Mouse (Mus musculus): Measurements from ENCODE around the gene Wdr19. TPM values are rescaled to one million over a fixed set of nuclear protein-coding genes. Genes with fewer than 3 reads are reported as not detected.

The Wdr19 gene
- total RNA-seq (2015) (1.4 and 1.8 TPM in 2 replicates), total RNA-seq (2017) (1.7 and 5.0 TPM in 2 replicates)

GRCm38 (mm10) chr5:65199346-65200128 is at the start of gene Wdr19:
TSS of gene Wdr19 (plus strand) at chr5:65199696.
- peak; percentile 100 for ATAC-seq (replicated peaks; ENCODE audit: poor library complexity)

- ATAC-seq (replicated peaks; ENCODE audit: poor library complexity) = no peak
Observed at GRCm38 (mm10) chr5:65149706-65150105, 49.8 kb upstream of the Wdr19 start.

GRCm38 (mm10) chr5:65150376-65150955 is 49.0 kb upstream of the Wdr19 start:
- ATAC-seq (replicated peaks; ENCODE audit: poor library complexity) = no peak

- ATAC-seq (replicated peaks; ENCODE audit: poor library complexity) = no peak
Observed at GRCm38 (mm10) chr5:65151276-65151675, 48.2 kb upstream of the Wdr19 start.

- no peak for ATAC-seq (replicated peaks; ENCODE audit: poor library complexity)
Observed at GRCm38 (mm10) chr5:65151767-65152166, 47.7 kb upstream of the Wdr19 start.

GRCm38 (mm10) chr5:65154287-65154686 is 45.2 kb upstream of the Wdr19 start:
- ATAC-seq (replicated peaks; ENCODE audit: poor library complexity) = no peak

GRCm38 (mm10) chr5:65156853-65157252 is 42.6 kb upstream of the Wdr19 start:
- ATAC-seq (replicated peaks; ENCODE audit: poor library complexity) = peak; percentile 97

- ATAC-seq (replicated peaks; ENCODE audit: poor library complexity) = no peak
Observed at GRCm38 (mm10) chr5:65157412-65158381, 41.8 kb upstream of the Wdr19 start.

GRCm38 (mm10) chr5:65158696-65159305 is 40.7 kb upstream of the Wdr19 start:
- no peak for ATAC-seq (replicated peaks; ENCODE audit: poor library complexity)

- ATAC-seq (replicated peaks; ENCODE audit: poor library complexity) = no peak
Observed at GRCm38 (mm10) chr5:65163001-65163400, 36.5 kb upstream of the Wdr19 start.

GRCm38 (mm10) chr5:65163489-65164092 is 35.9 kb upstream of the Wdr19 start:
- ATAC-seq (replicated peaks; ENCODE audit: poor library complexity) = no peak

- ATAC-seq (replicated peaks; ENCODE audit: poor library complexity) = no peak
Observed at GRCm38 (mm10) chr5:65170206-65170605, 29.3 kb upstream of the Wdr19 start.

- no peak for ATAC-seq (replicated peaks; ENCODE audit: poor library complexity)
Observed at GRCm38 (mm10) chr5:65175035-65175917, 24.2 kb upstream of the Wdr19 start.

GRCm38 (mm10) chr5:65175918-65176484 is 23.5 kb upstream of the Wdr19 start:
- no peak for ATAC-seq (replicated peaks; ENCODE audit: poor library complexity)

- no peak for ATAC-seq (replicated peaks; ENCODE audit: poor library complexity)
Observed at GRCm38 (mm10) chr5:65177026-65177514, 22.4 kb upstream of the Wdr19 start.

- ATAC-seq (replicated peaks; ENCODE audit: poor library complexity) = no peak
Observed at GRCm38 (mm10) chr5:65178477-65178876, 21.0 kb upstream of the Wdr19 start.

- ATAC-seq (replicated peaks; ENCODE audit: poor library complexity) = no peak
Observed at GRCm38 (mm10) chr5:65181160-65181793, 18.2 kb upstream of the Wdr19 start.

- ATAC-seq (replicated peaks; ENCODE audit: poor library complexity) = no peak
Observed at GRCm38 (mm10) chr5:65181794-65182169, 17.7 kb upstream of the Wdr19 start.
